ENCODE assay signal across 8 mouse cellular contexts in the genomic region with DNA sequence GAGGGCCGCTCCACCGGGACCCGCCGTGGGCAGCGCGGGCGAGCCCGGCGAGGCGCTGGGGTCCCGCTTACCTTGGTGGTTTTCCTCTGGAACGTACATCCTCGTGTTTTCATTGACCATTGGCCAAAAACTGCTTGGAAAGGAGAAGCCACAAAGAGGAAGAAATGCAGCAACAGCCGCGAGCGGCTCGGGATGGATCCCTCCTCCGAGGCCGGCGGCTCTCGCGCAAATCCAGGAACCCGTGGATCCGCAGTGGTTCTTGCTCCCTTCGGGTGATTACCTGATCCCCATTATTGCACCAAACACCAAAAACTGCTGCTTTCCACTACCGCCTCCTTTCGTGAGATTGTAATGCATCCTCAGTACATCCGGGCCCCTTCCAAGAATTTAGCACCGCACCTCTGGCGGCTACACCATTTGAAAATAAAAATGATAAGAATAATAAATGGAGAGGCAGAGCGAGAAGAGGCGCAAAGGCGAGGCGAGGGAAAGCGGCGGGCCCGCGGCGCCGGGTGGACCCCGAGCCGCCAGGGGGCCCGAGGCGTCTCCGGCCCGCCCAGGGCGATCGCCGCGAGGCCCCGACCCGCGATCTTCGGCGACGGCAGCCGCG.
DNase-seq lines count a peak whose midpoint lies in the region; ATAC-seq and TF ChIP-seq lines count a peak whose summit lies in the region.

No protein-coding gene starts in this region.

- H3K27me3 ChIP-seq in spleen, adult 2 months (ENCODE audit: control insufficient read depth, insufficient read depth, low read length): peaks cover 23% of the 10 kb centered on the region
- no peaks in the 10 kb centered on the region; the same call in 1 of the 2 replicates for H3K27me3 ChIP-seq in forebrain, embryonic 16.5 days (replicated peaks; ENCODE audit: control insufficient read depth, insufficient read depth, low read length)
- no peaks in the 10 kb centered on the region for H3K27me3 ChIP-seq in midbrain, postnatal 0 days (ENCODE audit: insufficient read depth, low read length)

- TF ChIP-seq POLR2A in spleen, adult 2 months (IDR thresholded peaks at IDR 0.05; ENCODE audit: low read depth, low read length): no peak

- no peak for TF ChIP-seq CTCF in spleen, adult 2 months (IDR thresholded peaks at IDR 0.05; ENCODE audit: extremely low read depth, insufficient read depth, insufficient read length, insufficient replicate concordance)
- peak; percentile 45 for TF ChIP-seq CTCF in midbrain, postnatal 0 days (IDR thresholded peaks at IDR 0.05)

- peak overlapping the region; percentile 85 for H3K9ac ChIP-seq in forebrain, embryonic 16.5 days (replicated peaks; ENCODE audit: low read depth, low read length)
- peak overlapping the region; percentile 89 for H3K9ac ChIP-seq in midbrain, postnatal 0 days (replicated peaks; ENCODE audit: low read length, poor library complexity, severe bottlenecking)

- H3K4me3 ChIP-seq in spleen, adult 2 months (ENCODE audit: extremely low read depth, insufficient read depth, insufficient read length): peak overlapping the region; percentile 24
- H3K4me3 ChIP-seq in forebrain, embryonic 16.5 days (replicated peaks; ENCODE audit: low read length): peak overlapping the region; percentile 62
- peak overlapping the region; percentile 54 for H3K4me3 ChIP-seq in midbrain, postnatal 0 days (ENCODE audit: low read depth, low read length)

- peak; percentile 39 for DNase-seq in adrenal gland, postnatal 10 days
- no peak for DNase-seq in adrenal gland, adult 2 months
- no peak for DNase-seq in spleen, adult 2 months (ENCODE audit: low read depth in 1 of 2, low spot score in 2 of 2)
- DNase-seq in spleen, postnatal 14 days (ENCODE audit: low spot score in 2 of 2): no peak
- DNase-seq in kidney, postnatal 10 days: peak; percentile 41
- DNase-seq in midbrain, postnatal 0 days (ENCODE audit: low spot score): peak; percentile 40

- no peaks in the 10 kb centered on the region for H3K9me3 ChIP-seq in forebrain, embryonic 16.5 days (ENCODE audit: control insufficient read depth, low read length)
- H3K9me3 ChIP-seq in midbrain, postnatal 0 days (ENCODE audit: low read length): no peaks in the 10 kb centered on the region

- H3K27ac ChIP-seq in spleen, adult 2 months (ENCODE audit: insufficient read depth, low read length): no peak overlapping the region
- H3K27ac ChIP-seq in forebrain, embryonic 16.5 days (ENCODE audit: low read length): peak overlapping the region; percentile 93
- peak overlapping the region; percentile 86 for H3K27ac ChIP-seq in midbrain, postnatal 0 days (ENCODE audit: low read depth, low read length)

- peak; percentile 3 for ATAC-seq in forebrain, embryonic 16.5 days
- peak; percentile 11; the same call in 1 of the 2 replicates for ATAC-seq in midbrain, postnatal 0 days (ENCODE audit: low FRiP score)
- ATAC-seq in CD4-positive, CD25-positive, alpha-beta regulatory T cell, adult 4 months: no peak

- H3K4me2 ChIP-seq in forebrain, embryonic 16.5 days (ENCODE audit: low read length): peak overlapping the region; percentile 85
- H3K4me2 ChIP-seq in midbrain, postnatal 0 days (ENCODE audit: low read depth, low read length, poor library complexity, severe bottlenecking): peak overlapping the region; percentile 54

- 1% methylated on average over 55 of the region's 58 CpGs for WGBS in spleen, adult 2 months
- WGBS in forebrain, embryonic 16.5 days: under 1% methylated on average over 44 of the region's 58 CpGs
- under 1% methylated on average over 58 of the region's 58 CpGs for WGBS in midbrain, postnatal 0 days

- no peaks in the 10 kb centered on the region; the same call in 1 of the 2 replicates for H3K4me1 ChIP-seq in spleen, adult 2 months (ENCODE audit: control insufficient read depth, insufficient read depth, insufficient read length)
- peaks cover 34% of the 10 kb centered on the region for H3K4me1 ChIP-seq in forebrain, embryonic 16.5 days (replicated peaks; ENCODE audit: control insufficient read depth, insufficient read depth, low read length)
- peaks cover 16% of the 10 kb centered on the region; the same call in 1 of the 2 replicates for H3K4me1 ChIP-seq in midbrain, postnatal 0 days (ENCODE audit: insufficient read depth, low read length)

- no peaks in the 10 kb centered on the region for H3K36me3 ChIP-seq in spleen, adult 2 months (ENCODE audit: control insufficient read depth, insufficient read depth, low read length)
- no peaks in the 10 kb centered on the region for H3K36me3 ChIP-seq in forebrain, embryonic 16.5 days (ENCODE audit: control insufficient read depth, insufficient read depth)
- H3K36me3 ChIP-seq in midbrain, postnatal 0 days (ENCODE audit: insufficient read depth, low read length): no peaks in the 10 kb centered on the region

Comparison
In these comparisons a context has a peak if more than half of its experiments do, and no peak if none do; other contexts are left out.
1. DNase-seq: peak in adrenal gland, postnatal 10 days (single experiment), kidney, postnatal 10 days (single experiment) and midbrain, postnatal 0 days (single experiment); none in adrenal gland, adult 2 months (single experiment), spleen, adult 2 months (0 of 2) and spleen, postnatal 14 days (0 of 2).
2. Peak in every context shown above with its lines, with median percentiles within 50 percentile points of each other: H3K4me3 ChIP-seq.